Mouse (Mus musculus) layer of hippocampus, postnatal 14 days (tissue): Measurements from ENCODE around the gene Cdkl4. TPM values are rescaled to one million over a fixed set of nuclear protein-coding genes. Genes with fewer than 3 reads are reported as not detected.
"Not testable (repeated sequence)": the region's sequence is repeated elsewhere in the genome, so short reads cannot be mapped to it uniquely, and the experiment has no call there.

ENCODE experiments used
- DNase-seq, 2 experiments: peaks; one replicate each; pipeline ENCODE4 v3.0.0; 2021 to 2022; ENCODE audit warnings: low spot score in 2 of 2, mixed read lengths in 1 of 2
- long read RNA-seq, 2 experiments: library from polyadenylated mRNA; stranded (forward); transcript quantifications; one replicate each; pipeline ENCODE4 v2.0.0; 2021
- total RNA-seq, 2 experiments: library from RNA; stranded (reverse); gene quantifications; 2 replicates each; pipeline ENCODE4 v1.2.3; 2021

Cdkl4 gene
- total RNA-seq = 10 to 100 TPM; 13.3 to 15.5 TPM
- long read RNA-seq, experiment 1, transcript Cdkl4-202 (10 exons, 1,991 nt) = major isoform, 16 of 29 reads
- long read RNA-seq, experiment 1, transcript Cdkl4-203 (10 exons, 3,078 nt) = minor isoform, 8 of 29 reads
- long read RNA-seq, experiment 1, partial matches to known transcripts = 1 of 29 reads
- long read RNA-seq, experiment 1, other reads (novel, unspliced or antisense) = 4 of 29 reads
- long read RNA-seq, experiment 2, transcript Cdkl4-202 (10 exons, 1,991 nt) = major isoform, 15 of 20 reads
- long read RNA-seq, experiment 2, partial matches to known transcripts = 0 of 20 reads
- long read RNA-seq, experiment 2, other reads (novel, unspliced or antisense) = 3 of 20 reads

- DNase-seq = no peak
Measured at GRCm38 (mm10) chr17:80577639-80578038, at the start of gene Cdkl4. Cdkl4 (minus strand) TSS chr17:80577813.

- DNase-seq = no peak
Measured at GRCm38 (mm10) chr17:80624979-80625378, 47.4 kb upstream of the Cdkl4 start.

DNA sequence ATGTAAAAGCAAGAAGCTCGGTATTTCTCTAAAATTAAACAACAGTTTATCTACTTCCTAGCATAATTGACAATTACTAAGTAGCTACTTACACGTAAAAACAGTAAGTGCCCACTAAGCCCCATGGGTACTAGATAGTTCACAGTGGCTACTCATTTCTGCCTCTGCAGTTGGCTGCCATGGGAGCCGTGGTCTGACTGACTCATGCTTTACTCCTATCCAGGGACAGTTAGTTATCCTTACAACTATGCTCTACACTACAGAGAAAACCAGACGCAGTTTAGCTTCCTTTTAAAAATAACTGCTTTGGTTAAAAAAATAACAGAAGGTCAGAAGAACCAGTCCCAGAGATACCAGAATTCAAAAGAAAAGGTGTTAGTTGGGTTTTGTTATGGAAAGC, 44.1 kb upstream of the Cdkl4 start:
- DNase-seq = no peak

DNA sequence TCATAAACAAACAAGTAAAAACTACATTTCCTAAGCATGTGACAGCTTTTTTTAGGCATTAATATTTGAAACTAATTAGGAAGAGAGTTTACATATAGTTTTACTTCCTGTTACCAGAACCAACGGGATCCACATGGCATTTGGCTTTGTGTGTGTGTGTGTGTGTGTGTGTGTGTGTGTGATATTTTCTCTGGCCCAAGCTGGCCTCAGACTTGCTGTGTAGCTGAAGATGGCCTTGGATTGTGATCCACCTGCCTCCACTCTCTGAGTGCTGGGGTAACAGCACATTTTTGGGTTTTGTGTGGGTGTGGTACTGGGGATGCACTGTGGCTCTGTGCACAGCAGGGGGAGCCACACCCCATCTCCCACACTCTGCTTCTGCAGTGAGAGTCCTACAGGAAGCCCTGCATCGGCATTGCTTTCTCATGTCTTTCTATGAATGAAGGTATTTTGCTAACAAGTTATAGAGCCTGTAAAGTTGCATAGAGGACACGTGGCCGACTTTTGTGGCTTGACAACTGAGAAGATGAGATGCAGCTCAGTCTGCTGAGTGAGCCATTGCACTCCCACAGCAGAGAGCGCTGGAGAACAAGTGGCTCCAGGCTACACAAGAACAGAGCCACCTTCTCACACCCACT, 43.3 kb upstream of the Cdkl4 start:
- DNase-seq = peak; percentile 69 to 81

GRCm38 (mm10) chr17:80619556-80619955, 41.9 kb upstream of the Cdkl4 start:
- DNase-seq = peak; percentile 40 to 51

GRCm38 (mm10) chr17:80618890-80619289, 41.3 kb upstream of the Cdkl4 start:
- DNase-seq = no peak

DNA sequence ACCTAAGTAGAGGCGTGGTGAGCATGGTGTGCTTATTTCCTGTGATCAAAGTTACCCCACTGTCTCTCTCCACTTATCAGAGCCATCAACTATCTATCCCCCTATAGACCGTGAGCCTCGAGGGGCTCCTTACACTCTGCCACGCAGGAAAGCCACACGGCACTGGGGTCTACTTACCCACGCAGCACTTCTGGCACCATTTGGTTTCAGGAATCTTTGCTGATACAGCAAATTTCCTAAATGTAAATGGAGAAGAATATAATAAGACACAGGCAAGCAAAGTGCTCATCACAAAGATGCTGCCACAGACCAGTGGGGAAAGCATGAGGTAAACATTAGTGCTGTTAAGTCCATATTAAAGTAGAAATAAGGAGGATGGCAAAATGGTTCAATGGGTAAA, 26.2 kb upstream of the Cdkl4 start:
- no peak for DNase-seq

- no peak for DNase-seq
Measured at GRCm38 (mm10) chr17:80603079-80603625, 25.5 kb upstream of the Cdkl4 start.

- DNase-seq = peak; percentile 32 to 35
Measured at GRCm38 (mm10) chr17:80601371-80601770, 23.8 kb upstream of the Cdkl4 start.

- DNase-seq = no peak
Measured at GRCm38 (mm10) chr17:80583051-80583450, 5.4 kb upstream of the Cdkl4 start.

DNA sequence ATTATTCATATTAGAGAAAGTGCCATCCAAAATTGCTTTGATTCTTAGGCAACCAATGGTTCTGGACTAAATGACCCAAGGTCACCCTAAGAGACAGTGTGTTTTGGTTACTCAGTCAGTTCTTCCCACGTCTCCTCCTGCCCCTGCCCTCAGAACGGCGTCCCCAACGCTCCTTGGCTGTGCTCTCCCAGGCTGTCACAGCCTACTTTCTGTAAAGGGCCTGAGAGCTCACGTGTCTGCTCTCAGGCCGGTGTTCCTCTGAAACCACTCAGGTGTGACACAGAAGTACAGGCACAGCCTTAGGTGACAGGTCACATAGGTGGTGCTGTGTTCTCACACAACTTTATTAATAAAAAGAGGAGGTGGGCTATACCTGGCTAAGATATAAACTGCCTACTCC, 2.3 kb upstream of the Cdkl4 start:
- DNase-seq = no peak

DNA sequence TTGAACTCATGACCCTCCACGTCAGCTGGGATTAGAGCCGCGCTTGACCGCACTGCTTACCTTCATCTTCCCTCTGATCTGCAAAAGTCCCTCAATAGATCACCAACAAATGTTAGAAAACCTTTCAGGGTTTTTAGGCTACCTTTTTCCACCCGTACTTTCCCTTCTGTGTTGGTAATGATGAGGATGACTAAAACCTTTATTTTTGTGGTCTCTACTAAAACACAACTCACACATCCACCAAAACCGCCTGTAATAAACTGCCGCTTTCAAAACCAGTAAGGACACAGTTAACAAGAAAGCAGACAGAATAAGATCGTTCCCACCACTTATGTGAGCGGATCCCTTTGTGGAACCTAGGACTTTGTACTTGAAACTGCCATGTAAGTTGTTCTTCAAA, 1.5 kb upstream of the Cdkl4 start:
- no peak for DNase-seq

DNA sequence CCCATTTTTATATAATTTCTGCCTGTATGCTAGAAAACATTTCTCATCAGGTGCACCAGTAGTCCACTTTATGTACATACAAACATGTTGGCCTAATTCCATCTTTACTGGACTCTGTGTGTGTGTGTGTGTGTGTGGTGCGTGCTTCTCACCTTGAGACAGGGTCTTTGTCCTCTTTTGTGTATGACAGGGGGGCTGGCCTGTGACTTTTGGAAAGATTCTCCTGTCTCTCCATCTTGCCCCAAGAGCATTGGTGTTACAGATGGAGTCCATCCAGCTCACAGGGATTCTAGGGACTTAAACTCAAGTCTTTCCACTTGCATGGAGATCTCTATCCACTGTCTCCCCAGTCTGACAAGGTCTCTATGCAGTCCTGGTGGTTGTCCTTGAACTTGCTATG, 428 bp upstream of the Cdkl4 start:
- DNase-seq = no peak

DNA sequence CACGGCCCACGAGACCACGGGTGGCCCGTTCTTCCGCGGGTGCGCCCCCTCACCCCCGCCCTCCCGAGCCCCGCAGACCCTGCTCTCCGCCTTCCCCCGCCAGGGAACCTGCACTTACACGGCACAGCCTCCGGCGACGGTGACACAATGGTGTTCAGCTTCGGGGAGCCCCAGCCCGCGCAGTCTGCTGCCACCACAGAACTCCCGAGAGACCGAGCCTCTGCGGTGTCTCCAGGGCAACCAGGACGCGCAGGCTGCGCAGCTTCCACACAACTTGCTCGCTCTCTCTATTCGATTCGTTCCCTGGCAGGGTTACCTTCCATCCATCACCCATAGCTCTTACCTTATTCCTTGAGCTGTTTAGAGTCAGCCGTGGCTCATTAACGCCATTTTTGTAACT, 399 bp downstream of the Cdkl4 start:
- DNase-seq = peak; percentile 59 to 72

DNA sequence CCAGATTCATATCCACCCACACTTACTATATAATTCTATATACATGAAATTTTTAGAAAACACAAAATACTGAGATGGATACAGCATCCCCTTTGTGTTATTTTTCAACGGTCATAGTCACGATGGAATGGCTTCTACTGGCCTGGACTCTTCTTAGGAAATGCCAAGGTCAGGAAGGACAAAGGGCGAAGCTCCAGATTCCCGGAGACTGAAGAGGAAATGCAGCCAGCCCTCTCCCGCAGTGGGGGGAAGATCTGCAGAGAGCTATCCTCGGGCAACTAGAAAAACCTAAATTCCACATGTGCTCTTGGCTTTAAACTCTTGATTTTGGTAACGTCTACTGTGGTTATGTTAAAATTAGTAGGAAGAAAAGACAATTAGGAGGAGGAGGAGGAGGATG, 2.6 kb downstream of the Cdkl4 start:
- no peak for DNase-seq

- no peak for DNase-seq
Measured at GRCm38 (mm10) chr17:80574471-80574965, 3.1 kb downstream of the Cdkl4 start.

- DNase-seq = no peak
Measured at GRCm38 (mm10) chr17:80572187-80572935, 5.3 kb downstream of the Cdkl4 start.

- no peak for DNase-seq
Measured at GRCm38 (mm10) chr17:80571460-80571859, 6.2 kb downstream of the Cdkl4 start.

DNA sequence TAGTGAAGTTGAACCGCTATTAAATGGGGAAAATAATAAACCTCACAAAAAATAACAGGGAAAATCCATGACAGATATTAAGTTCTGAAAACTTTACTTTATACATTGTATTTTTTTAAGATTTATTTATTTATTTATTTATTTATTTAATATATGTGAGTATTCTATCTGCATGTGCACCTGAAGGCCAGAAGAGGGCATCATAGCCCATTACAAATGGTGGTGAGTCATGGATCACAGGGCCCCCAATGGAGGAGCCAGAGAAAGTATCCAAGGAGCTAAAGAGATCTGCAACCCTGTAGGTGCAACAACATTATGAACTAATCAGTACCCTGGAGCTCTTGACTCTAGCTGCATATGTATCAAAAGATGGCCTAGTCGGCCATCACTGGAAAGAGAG, 7.9 kb downstream of the Cdkl4 start:
- DNase-seq = not testable (repeated sequence)

DNA sequence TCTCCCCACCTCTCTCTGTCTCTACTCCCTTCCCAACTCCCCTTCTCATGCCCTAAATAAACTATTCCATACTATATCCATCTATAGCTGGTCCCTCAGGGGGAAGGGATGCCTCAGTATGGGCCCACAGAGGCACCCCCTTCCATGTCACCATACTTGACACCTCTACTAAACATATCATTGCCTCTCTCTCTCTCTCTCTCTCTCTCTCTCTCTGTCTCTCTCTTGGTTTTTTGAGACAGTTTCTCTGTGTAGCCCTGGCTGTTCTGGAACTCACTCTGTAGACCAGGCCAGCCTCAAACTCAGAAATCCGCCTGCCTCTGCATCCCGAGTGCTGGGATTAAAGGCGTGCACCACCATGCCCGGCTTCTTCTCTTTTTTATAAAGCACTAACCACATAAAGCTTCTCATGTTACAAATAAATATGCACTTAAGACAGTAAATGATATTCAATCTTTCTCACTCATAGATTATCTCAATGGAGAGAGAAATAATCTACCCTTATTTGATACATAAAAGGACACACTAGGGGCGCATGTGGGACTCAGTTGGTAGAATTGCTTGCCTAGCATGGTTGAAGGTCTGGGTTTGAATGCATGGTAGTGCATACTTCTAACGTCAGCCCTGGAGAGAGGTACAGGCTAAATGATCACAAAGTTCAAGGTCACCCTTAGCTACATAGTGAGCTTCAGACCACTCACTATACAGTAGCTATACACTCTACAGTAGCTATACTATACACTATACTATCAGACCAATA, 8.6 kb downstream of the Cdkl4 start:
- DNase-seq = no peak

- DNase-seq = no peak
Measured at GRCm38 (mm10) chr17:80568441-80568840, 9.2 kb downstream of the Cdkl4 start.
